Mouse (Mus musculus) heart, embryonic 16.5 days (tissue): ENCODE results near the gene Runx1. TPM values are rescaled to one million over a fixed set of nuclear protein-coding genes. Genes with fewer than 3 reads are reported as not detected.
A peak's percentile ranks its signal among the peaks of the same experiment; 100 is the strongest.

Experiments
- ATAC-seq: fragments of 200-750 bp; cut with Nextera tagmentation; replicated peaks from 2 replicates; pipeline ENCODE4 v1.8.0; 2017; ENCODE audit warnings: moderate number of reproducible peaks; ENCODE audit not compliant: insufficient read depth, low FRiP score; ENCODE audit errors: extremely low read depth
- H3K27ac ChIP-seq: fragments of 300-500 bp; sonication (generic); 2 replicates; pipeline ENCODE4 v1.5.1; 2014; ENCODE audit warnings: mild to moderate bottlenecking, low read length, control low read depth, moderate library complexity
- H3K27me3 ChIP-seq: fragments of 300-500 bp; sonication (generic); 2 replicates; pipeline ENCODE4 v1.6.1; 2014; ENCODE audit warnings: low read length, mixed read lengths; ENCODE audit not compliant: control insufficient read depth, insufficient read depth
- H3K36me3 ChIP-seq: fragments of 300-500 bp; sonication (generic); 2 replicates; pipeline ENCODE4 v1.6.1; 2014; ENCODE audit not compliant: control insufficient read depth, insufficient read depth
- H3K4me1 ChIP-seq: fragments of 300-500 bp; sonication (generic); 2 replicates; pipeline ENCODE4 v1.6.1; 2014; ENCODE audit warnings: low read length, mixed read lengths; ENCODE audit not compliant: control insufficient read depth, insufficient read depth
- H3K4me2 ChIP-seq: fragments of 300-500 bp; sonication (generic); 2 replicates; pipeline ENCODE4 v1.6.1; 2014; ENCODE audit warnings: low read depth, mild to moderate bottlenecking, control low read depth, low read length
- H3K4me3 ChIP-seq: fragments of 300-500 bp; sonication (generic); 2 replicates; pipeline ENCODE4 v1.5.1; 2014; ENCODE audit warnings: mild to moderate bottlenecking, control low read depth, low read length
- H3K9ac ChIP-seq: fragments of 300-500 bp; sonication (generic); 2 replicates; pipeline ENCODE4 v1.6.1; 2014; ENCODE audit warnings: low read length, control low read depth
- H3K9me3 ChIP-seq: fragments of 300-500 bp; sonication (generic); replicated peaks from 2 replicates; pipeline ENCODE4 v1.6.1; 2016; ENCODE audit warnings: low read length; ENCODE audit not compliant: control insufficient read depth
- WGBS: fragments of 180-500 bp; shearing (Covaris S2); extraction: QIAGEN DNeasy Blood & Tissue Kit; methylation state at CpG from one replicate; pipeline ENCODE4 v1.1.7; 2014; 5-methylcytosine and 5-hydroxymethylcytosine counted together
- polyA plus RNA-seq: library from polyadenylated mRNA; unstranded; fragments of >200 nt; fragmentation: Nextera tagmentation; extraction: Ambion mirVana; gene quantifications from 2 replicates; pipeline ENCODE4 v1.2.1, GENCODE M21; 2015

The Runx1 gene
- polyA plus RNA-seq, 1 experiment from 2014 or later, result 11.0 TPM

DNA sequence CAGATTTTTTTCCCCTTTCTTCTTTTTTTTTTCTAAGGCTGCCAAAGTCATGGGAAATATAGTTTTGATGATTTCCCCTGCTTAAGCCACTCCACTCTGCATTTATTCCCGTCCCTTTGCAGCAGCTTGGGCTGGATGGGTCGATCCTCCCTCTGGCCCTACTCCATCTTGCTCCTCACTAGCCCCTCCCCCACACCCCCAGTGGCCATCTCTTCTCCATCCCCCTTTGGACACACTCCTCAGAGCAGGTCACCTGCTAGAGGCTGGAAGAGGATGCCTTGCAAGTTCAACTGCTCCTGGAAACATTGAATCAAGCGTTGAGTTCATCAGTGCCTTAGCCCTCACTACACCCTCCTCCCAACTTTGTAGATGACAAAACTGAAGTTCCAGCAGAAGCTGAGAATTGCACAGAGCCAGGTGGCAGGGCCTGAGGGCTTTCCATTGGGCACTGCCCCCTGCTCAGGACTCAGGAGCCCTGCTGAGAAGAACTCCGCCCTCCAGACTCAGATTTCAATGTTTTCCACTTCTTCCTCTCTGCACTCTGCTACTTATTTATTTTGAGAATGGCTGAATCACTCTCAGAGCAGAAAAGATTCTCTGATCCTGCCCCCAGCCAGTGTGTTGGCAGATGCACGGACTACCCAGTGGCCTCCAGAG, 171.5 kb downstream of the Runx1 start:
- H3K4me1 ChIP-seq, result no peaks in the 10 kb centered on the region
- 0 out of 2 replicates have a peak, but pooled peaks cover 2% of the 10 kb centered on the region for H3K27me3 ChIP-seq
- H3K27ac ChIP-seq, result peak overlapping the region; percentile 29; the same call in 1 of the 2 replicates
- H3K36me3 ChIP-seq, result no peaks in the 10 kb centered on the region
- ATAC-seq, result no peak
- H3K9ac ChIP-seq, result no peak overlapping the region
- H3K4me3 ChIP-seq, result no peak overlapping the region
- WGBS, result 50% methylated on average over 5 of the region's 5 CpGs
- H3K4me2 ChIP-seq, result no peak overlapping the region
- no peaks in the 10 kb centered on the region for H3K9me3 ChIP-seq

DNA sequence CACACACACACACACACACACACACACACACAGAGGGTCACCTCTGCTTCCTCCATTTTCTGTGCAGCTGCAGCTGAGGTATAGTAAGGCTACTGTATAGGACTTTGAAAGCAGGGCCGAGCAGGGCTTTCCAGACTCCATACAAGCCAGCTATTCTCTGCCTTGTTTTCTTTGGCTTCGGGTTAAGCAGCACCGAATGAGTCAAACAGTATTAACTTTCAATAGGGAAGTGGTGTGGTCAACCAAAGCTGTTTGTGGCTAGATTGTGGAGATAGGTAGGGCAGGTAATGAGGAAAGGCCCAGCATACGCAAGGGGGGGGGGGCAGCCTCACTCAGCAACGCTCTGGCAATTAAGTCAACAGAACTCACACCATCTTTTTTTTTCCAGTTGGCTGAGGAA, 172.1 kb downstream of the Runx1 start:
- 58% methylated on average over 5 of the region's 5 CpGs for WGBS
- 0 out of 2 replicates have a peak, but pooled peaks cover 2% of the 10 kb centered on the region for H3K27me3 ChIP-seq
- 0 out of 2 replicates have a peak, but pooled peaks have one; percentile 20 for ATAC-seq
- H3K9me3 ChIP-seq, result no peaks in the 10 kb centered on the region
- H3K36me3 ChIP-seq, result no peaks in the 10 kb centered on the region
- H3K4me3 ChIP-seq, result no peak overlapping the region
- H3K4me1 ChIP-seq, result no peaks in the 10 kb centered on the region
- H3K4me2 ChIP-seq, result no peak overlapping the region
- H3K9ac ChIP-seq, result no peak overlapping the region
- no peak overlapping the region; the same call in 1 of the 2 replicates for H3K27ac ChIP-seq

DNA sequence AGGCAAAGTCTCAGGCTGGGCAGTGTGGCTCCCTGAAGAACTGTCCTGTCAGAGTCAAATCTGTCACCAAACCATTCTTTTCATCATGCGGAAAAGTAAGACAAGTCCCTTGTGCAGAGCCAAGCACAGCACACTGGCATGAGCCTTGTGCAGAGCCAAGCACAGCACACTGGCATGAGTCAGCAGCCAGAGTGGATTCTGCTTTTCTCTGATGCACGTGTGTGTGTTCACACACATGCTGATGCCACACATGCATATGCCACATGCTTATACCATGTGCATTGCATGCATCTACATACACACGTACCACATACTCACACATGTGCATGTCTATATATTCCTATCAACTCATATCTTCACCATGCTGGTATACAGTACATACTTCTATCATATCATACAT, 174.7 kb downstream of the Runx1 start:
- H3K4me3 ChIP-seq, result no peak overlapping the region
- H3K4me2 ChIP-seq, result no peak overlapping the region
- H3K36me3 ChIP-seq, result no peaks in the 10 kb centered on the region
- 88% methylated on average over 3 of the region's 3 CpGs for WGBS
- ATAC-seq, result no peak
- no peak overlapping the region for H3K9ac ChIP-seq
- H3K27ac ChIP-seq, result no peak overlapping the region
- no peaks in the 10 kb centered on the region for H3K9me3 ChIP-seq
- H3K27me3 ChIP-seq, result no peaks in the 10 kb centered on the region
- H3K4me1 ChIP-seq, result peaks cover 3% of the 10 kb centered on the region; the same call in 1 of the 2 replicates

DNA sequence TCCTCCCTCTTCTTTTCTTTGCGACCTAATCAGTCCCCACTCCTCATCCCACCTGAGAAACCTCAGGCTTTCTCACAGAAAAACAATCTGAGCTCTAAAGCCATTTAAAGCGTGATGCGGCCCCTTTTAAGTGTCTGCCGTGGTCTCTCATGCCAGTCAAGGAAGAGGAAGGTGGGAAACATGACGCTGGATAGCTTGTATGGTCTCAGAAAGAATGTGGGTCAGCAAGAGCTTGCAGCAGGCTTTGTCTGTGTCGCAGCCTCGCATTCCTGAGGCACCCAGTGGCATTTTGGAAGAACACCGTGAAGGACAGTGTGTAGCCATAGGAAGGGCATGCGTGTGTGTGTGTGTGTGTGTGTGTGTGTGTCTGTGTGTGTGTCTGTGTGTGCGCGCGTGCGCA, 179.8 kb downstream of the Runx1 start:
- H3K4me3 ChIP-seq, result no peak overlapping the region
- WGBS, result 60% methylated on average over 13 of the region's 13 CpGs
- H3K9ac ChIP-seq, result no peak overlapping the region
- no peaks in the 10 kb centered on the region for H3K9me3 ChIP-seq
- H3K36me3 ChIP-seq, result no peaks in the 10 kb centered on the region
- H3K27me3 ChIP-seq, result no peaks in the 10 kb centered on the region
- H3K4me2 ChIP-seq, result no peak overlapping the region
- peaks cover 6% of the 10 kb centered on the region for H3K4me1 ChIP-seq
- H3K27ac ChIP-seq, result no peak overlapping the region
- ATAC-seq, result no peak

DNA sequence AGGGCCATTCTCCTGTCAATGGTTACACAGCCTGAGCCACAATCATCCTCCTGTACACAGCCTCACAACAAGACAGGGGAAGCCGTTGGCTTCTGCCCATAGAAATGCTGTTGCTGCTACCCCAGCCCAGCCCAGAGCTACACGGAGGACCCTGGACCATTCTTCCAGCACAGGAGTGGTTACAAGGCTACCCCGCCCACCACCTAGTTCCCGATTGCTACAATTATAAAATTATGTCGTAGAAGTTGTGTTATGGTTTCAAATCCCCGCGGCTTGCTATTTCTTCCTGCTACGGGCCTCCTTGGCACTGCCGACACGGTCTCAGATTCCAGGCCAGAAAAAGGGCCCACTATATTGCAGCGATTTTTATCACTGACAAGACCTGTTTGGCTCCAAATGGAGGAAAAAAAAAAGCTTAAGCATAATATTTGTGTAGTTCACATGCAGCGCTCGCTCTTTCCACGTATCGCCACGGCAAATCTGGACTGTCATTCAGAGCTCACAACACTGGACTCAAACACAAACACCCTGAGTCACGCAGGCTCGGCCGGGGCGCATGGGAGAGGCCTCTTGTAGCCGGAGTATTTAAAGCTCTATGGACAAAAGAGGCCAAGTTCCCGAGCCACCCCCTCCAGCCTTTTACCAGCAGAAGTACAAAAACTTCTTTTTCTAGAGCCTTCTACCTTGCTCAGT, 180.4 kb downstream of the Runx1 start:
- ATAC-seq, result no peak
- Histone ChIP-seq H3K27me3 (no peaks in the 10 kb centered on the region), H3K9me3 (no peaks in the 10 kb centered on the region), H3K4me3 (no peak overlapping the region), H3K9ac (no peak overlapping the region), H3K27ac (no peak overlapping the region), H3K36me3 (no peaks in the 10 kb centered on the region), H3K4me2 (no peak overlapping the region), H3K4me1 (peaks cover 6% of the 10 kb centered on the region)
- 65% methylated on average over 22 of the region's 22 CpGs for WGBS

DNA sequence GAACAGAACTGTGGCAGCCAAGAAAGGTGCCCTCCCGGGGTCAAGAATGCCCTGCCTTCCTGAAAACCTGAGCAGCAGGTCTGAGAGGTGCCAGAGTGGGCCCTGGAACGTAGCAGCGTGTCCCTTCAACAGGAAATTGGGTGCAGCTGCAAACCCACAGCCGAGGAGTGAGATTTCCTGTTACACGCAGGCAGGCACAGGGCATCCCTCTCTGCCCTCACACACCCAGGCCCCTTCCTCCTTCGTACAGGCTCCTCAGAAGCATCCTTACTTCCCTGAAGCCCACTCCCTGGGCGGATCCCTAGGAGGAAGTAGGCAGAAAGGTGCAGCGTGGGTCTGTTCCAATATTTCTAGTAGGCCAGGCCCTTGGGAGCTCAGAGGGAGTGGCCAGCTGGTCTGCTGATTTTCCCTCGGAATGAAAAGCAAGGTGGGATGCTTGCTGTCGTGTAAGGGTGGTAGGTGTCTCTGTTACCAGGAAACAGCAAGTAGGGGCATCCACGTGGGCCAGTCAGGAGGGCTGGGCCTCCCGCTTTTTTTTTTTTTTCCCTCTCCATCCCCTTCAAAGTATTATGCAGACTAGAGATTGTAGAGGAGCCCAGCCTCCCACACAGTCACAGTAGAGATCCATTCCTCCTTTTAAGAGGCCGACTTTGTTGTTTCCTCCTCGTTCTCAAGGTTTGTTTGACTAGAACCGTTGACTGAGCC, 181.1 kb downstream of the Runx1 start:
- 0 out of 2 replicates have a peak overlapping the region, but pooled peaks have one; percentile 15 for H3K27ac ChIP-seq
- no peak for ATAC-seq
- WGBS, result 56% methylated on average over 15 of the region's 15 CpGs

DNA sequence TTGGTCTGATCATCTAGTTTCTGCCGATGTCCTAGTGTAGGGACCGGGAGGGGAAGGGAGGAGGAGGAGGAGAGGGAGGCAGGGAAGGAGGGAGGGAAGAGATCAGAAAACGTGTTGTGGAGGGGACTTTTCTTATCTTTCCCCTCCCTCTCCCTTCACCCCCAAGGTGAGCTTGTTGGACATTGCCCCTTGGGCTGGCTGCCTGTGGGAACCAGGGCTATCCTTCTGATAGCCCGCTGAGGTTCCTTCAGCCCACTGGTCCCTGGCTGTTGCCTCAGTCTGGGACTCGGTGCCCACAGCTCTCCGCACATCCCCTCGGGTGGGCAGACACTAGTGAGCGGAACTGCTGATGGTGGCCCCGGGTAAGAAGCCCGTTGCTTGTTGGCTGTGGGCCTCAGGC, 181.6 kb downstream of the Runx1 start:
- ATAC-seq, result no peak
- H3K4me3 ChIP-seq, result no peak overlapping the region
- no peaks in the 10 kb centered on the region for H3K9me3 ChIP-seq
- H3K9ac ChIP-seq, result no peak overlapping the region
- 0 out of 2 replicates have a peak overlapping the region, but pooled peaks have one; percentile 15 for H3K27ac ChIP-seq
- WGBS, result 66% methylated on average over 10 of the region's 10 CpGs
- no peak overlapping the region for H3K4me2 ChIP-seq
- no peaks in the 10 kb centered on the region for H3K36me3 ChIP-seq
- no peaks in the 10 kb centered on the region for H3K27me3 ChIP-seq
- H3K4me1 ChIP-seq, result peaks cover 6% of the 10 kb centered on the region

More for the DNA sequence above, 181.1 kb downstream of the Runx1 start:
- Histone ChIP-seq H3K4me1 (peaks cover 6% of the 10 kb centered on the region), H3K27me3 (no peaks in the 10 kb centered on the region), H3K9me3 (no peaks in the 10 kb centered on the region), H3K4me3 (no peak overlapping the region), H3K4me2 (no peak overlapping the region), H3K36me3 (no peaks in the 10 kb centered on the region), H3K9ac (no peak overlapping the region)

DNA sequence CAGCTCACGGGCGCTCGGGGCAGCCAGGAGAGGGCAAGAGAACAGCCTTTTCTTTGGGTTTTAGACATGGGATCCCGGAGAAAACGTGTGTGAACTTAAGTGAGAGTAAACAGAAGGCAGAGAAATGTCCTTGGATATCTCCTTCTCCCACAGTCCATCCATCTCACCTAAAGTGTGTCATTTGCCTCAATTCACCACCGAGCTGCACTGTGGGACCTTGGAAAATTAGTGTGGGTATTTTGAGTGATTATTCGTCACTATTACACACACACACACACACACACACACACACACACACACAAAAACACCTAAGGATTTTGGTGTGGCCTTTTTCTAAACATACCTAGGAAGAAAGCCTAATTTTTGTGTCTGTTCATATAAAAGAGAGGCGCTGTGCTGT, 183.7 kb downstream of the Runx1 start:
- ATAC-seq, result no peak
- Histone ChIP-seq H3K4me3 (no peak overlapping the region), H3K36me3 (no peaks in the 10 kb centered on the region), H3K27me3 (no peaks in the 10 kb centered on the region), H3K4me2 (no peak overlapping the region), H3K9me3 (no peaks in the 10 kb centered on the region), H3K9ac (no peak overlapping the region), H3K27ac (no peak overlapping the region), H3K4me1 (peaks cover 6% of the 10 kb centered on the region)
- 76% methylated on average over 8 of the region's 8 CpGs for WGBS

DNA sequence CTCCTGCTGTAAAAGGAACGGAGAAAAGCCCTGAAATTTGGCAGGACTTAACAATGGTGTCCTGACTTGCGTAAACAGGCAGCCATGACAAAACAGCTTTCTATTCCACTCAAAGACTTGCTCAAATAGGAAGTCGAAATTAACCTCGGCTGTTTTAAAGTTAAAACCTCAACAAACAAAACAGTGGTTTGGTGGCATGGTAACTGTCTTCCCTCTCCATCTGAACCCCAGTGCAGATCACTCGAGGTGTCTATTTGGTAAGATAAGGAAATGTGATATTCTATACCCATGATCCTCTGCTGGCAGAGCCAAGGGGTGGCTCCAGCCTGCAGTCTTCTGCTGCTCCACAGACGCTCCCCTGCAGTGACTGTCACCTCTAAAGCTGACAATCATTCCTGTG, 184.9 kb downstream of the Runx1 start:
- no peak overlapping the region for H3K4me2 ChIP-seq
- 67% methylated on average over 6 of the region's 6 CpGs for WGBS

More for the DNA sequence above, 184.9 kb downstream of the Runx1 start:
- no peaks in the 10 kb centered on the region for H3K9me3 ChIP-seq
- H3K27ac ChIP-seq, result no peak overlapping the region
- no peaks in the 10 kb centered on the region for H3K27me3 ChIP-seq
- H3K4me3 ChIP-seq, result no peak overlapping the region
- H3K4me1 ChIP-seq, result peaks cover 2% of the 10 kb centered on the region
- H3K9ac ChIP-seq, result no peak overlapping the region
- no peak for ATAC-seq
- H3K36me3 ChIP-seq, result no peaks in the 10 kb centered on the region
